Mouse (Mus musculus) myocyte (in vitro differentiated cells): ENCODE data around the gene Ccr6. TPM values are rescaled to one million over a fixed set of nuclear protein-coding genes. Genes with fewer than 3 reads are reported as not detected.

Experiments
- H3K27me3 ChIP-seq: one replicate; pipeline ENCODE4 v1.6.1; 2011; ENCODE audit not compliant: control insufficient read depth, insufficient read depth, insufficient read length
- H3K36me3 ChIP-seq: one replicate; pipeline ENCODE4 v1.6.1; 2011; ENCODE audit not compliant: control insufficient read depth, insufficient read depth
- H3K4me2 ChIP-seq: one replicate; pipeline ENCODE4 v1.6.1; 2011; ENCODE audit warnings: low read depth, control low read depth
- H3K4me3 ChIP-seq: one replicate; pipeline ENCODE4 v1.5.1; 2011; ENCODE audit warnings: mild to moderate bottlenecking, control low read depth, moderate library complexity
- H3K79me2 ChIP-seq: one replicate; pipeline ENCODE4 v1.6.1; 2011; ENCODE audit not compliant: control insufficient read depth, insufficient read depth
- H3ac ChIP-seq: one replicate; pipeline ENCODE4 v1.6.1; 2011; ENCODE audit not compliant: control insufficient read depth, insufficient read length
- CEBPB ChIP-seq: IDR thresholded peaks from 2 replicates; pipeline ENCODE4 v1.6.1; 2011; ENCODE audit warnings: mild to moderate bottlenecking, moderate library complexity; ENCODE audit not compliant: poor library complexity, insufficient read depth, severe bottlenecking
- E2F4 ChIP-seq: IDR thresholded peaks from one replicate; pipeline ENCODE4 v1.6.1; 2011; ENCODE audit warnings: mild to moderate bottlenecking, control low read depth, moderate library complexity; ENCODE audit not compliant: insufficient read depth
- MAX ChIP-seq: IDR thresholded peaks from one replicate; pipeline ENCODE4 v1.6.1; 2011; ENCODE audit warnings: low read depth, mild to moderate bottlenecking, control low read depth
- MYOD1 ChIP-seq, 3 experiments: IDR thresholded peaks; one replicate each; pipeline ENCODE4 v1.6.1; 2011; ENCODE audit warnings: control low read depth in 2 of 3, low read depth in 2 of 3, mild to moderate bottlenecking in 2 of 3, moderate library complexity in 1 of 3; ENCODE audit not compliant: insufficient read length in 2 of 3, control insufficient read depth in 1 of 3
- MYOG ChIP-seq, 3 experiments: IDR thresholded peaks; one replicate each; pipeline ENCODE4 v1.6.1; 2011; ENCODE audit warnings: control low read depth in 2 of 3, low read depth in 2 of 3, mild to moderate bottlenecking in 2 of 3; ENCODE audit not compliant: insufficient read length in 2 of 3, control insufficient read depth in 1 of 3, insufficient read depth in 1 of 3
- POLR2A ChIP-seq: IDR thresholded peaks from one replicate; pipeline ENCODE4 v1.6.1; 2011; ENCODE audit warnings: low read depth, mild to moderate bottlenecking, control low read depth, moderate library complexity; ENCODE audit not compliant: insufficient read length
- POLR2AphosphoS2 ChIP-seq: IDR thresholded peaks from one replicate; pipeline ENCODE4 v1.6.1; 2011; ENCODE audit warnings: low read depth, control low read depth; ENCODE audit not compliant: insufficient read length
- REST ChIP-seq: IDR thresholded peaks from one replicate; pipeline ENCODE4 v1.6.1; 2011; ENCODE audit warnings: mild to moderate bottlenecking, control low read depth, moderate library complexity; ENCODE audit not compliant: insufficient read depth, insufficient read length
- SRF ChIP-seq: IDR thresholded peaks from one replicate; pipeline ENCODE4 v1.6.1; 2011; ENCODE audit warnings: low read depth; ENCODE audit not compliant: control insufficient read depth, insufficient read length
- TCF12 ChIP-seq: IDR thresholded peaks from one replicate; pipeline ENCODE4 v1.6.1; 2011; ENCODE audit warnings: mild to moderate bottlenecking, control low read depth; ENCODE audit not compliant: poor library complexity, insufficient read depth, severe bottlenecking
- TCF3 ChIP-seq: IDR thresholded peaks from one replicate; pipeline ENCODE4 v1.6.1; 2011; ENCODE audit warnings: low read depth, control low read depth; ENCODE audit not compliant: insufficient read length
- USF1 ChIP-seq: IDR thresholded peaks from one replicate; pipeline ENCODE4 v1.6.1; 2011; ENCODE audit warnings: low read depth, mild to moderate bottlenecking, control low read depth, moderate library complexity
- polyA plus RNA-seq: library from polyadenylated mRNA; unstranded; fragments of >200 nt; fragmentation: generic; extraction: Trizol; gene quantifications from one replicate; pipeline ENCODE4 v1.2.1, GENCODE M21; 2012; ENCODE audit warnings: missing spikeins

Ccr6 gene
- polyA plus RNA-seq, 1 experiment = not detected

DNA sequence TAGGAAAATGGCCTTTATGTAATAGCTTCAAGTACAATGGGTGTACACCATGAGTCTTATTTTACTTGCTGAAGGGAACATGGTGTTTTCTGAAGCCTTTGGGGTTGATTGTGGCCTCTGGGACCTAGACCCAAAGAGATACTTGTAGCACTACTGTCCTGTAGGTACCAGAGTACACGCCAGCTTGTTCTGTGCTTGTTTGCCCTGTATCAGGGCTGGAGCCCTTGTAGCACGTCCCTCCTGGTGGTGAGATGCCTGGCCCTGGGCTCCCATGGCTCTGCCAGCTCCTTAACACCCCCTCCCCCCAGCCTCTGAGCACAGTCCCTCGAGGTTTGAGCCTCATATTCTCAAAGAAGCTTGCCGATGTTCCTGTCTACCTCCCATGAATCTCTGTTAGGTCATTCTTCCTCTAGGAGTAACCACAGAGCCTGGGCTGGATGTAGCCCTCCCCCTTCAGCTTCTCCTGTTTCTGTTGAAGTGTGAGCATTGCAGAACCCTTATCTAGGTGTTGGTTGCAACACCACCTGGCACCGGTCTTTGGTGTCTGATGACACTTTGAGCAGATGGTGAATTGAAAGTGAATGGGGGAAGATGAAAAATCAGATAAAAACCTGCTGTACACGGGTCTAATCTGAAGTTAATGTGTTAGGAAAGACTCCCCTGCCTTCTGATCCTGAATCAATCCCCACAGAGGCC lies 36.4 kb downstream of the Ccr6 start:
- TF ChIP-seq MYOD1 (IDR thresholded peaks at IDR 0.05; ENCODE audit: control insufficient read depth in 1 of 3, insufficient read length in 2 of 3, low read depth in 2 of 3) (no peak), E2F4 (no peak), POLR2A (no peak), REST (no peak), TCF3 (no peak), TCF12 (no peak), SRF (no peak), CEBPB (no peak), USF1 (no peak), MYOG (IDR thresholded peaks at IDR 0.05; ENCODE audit: control insufficient read depth in 1 of 3, insufficient read depth in 1 of 3, insufficient read length in 2 of 3, low read depth in 2 of 3) (no peak), MAX (no peak), POLR2AphosphoS2 (no peak)
- H3K4me3 ChIP-seq = no peak overlapping the region
- H3K4me2 ChIP-seq = no peak overlapping the region
- H3K79me2 ChIP-seq = no peaks in the 10 kb centered on the region
- H3K27me3 ChIP-seq = peaks cover 51% of the 10 kb centered on the region
- no peak overlapping the region for H3ac ChIP-seq
- H3K36me3 ChIP-seq = no peaks in the 10 kb centered on the region

DNA sequence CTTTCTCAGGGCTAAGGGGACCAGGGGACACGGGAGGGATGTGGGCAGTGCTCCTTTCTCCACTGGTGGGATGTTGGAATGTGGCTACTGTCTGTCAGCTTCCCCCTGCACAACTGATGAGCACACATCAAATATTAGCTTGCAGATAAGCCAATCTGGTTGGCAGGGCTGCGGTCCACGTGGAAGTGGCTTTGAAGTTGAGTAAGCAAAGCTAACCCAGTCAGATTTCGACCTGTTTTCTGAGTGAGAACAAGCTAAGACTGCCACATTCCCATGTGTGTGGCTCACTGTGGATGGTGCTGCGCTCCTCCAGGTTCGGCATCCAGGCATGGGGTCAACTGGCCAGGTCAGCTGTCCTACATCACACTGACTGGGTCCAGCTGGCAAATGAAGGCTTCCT lies 37.1 kb downstream of the Ccr6 start:
- Histone ChIP-seq H3K4me2 (no peak overlapping the region), H3K27me3 (peaks cover 44% of the 10 kb centered on the region), H3K4me3 (no peak overlapping the region), H3K36me3 (no peaks in the 10 kb centered on the region), H3ac (no peak overlapping the region), H3K79me2 (no peaks in the 10 kb centered on the region)
- TF ChIP-seq REST = no peak

DNA sequence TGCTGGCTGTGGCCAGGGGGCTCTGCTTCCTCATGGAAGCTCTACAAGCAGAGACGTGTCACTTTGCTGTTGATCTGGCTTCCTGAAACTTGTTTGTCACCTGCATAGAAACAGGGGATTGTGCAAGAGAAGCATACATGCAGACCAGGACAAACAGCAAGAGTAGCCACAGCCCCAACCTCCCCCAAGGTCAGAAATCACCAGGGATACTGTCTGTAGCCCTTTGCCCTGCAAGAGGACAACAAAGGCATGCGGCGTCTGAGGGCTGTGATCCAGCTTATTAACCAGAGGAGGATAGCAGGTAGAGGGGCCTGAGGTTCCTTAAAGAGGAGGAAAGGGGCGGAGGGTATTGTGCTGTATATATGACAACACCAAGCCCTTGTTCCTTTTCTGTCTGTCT lies 40.2 kb downstream of the Ccr6 start:
- Histone ChIP-seq H3K79me2 (no peaks in the 10 kb centered on the region), H3K36me3 (no peaks in the 10 kb centered on the region), H3K4me2 (no peak overlapping the region), H3K27me3 (peaks cover 30% of the 10 kb centered on the region), H3ac (no peak overlapping the region), H3K4me3 (no peak overlapping the region)
- TF ChIP-seq POLR2AphosphoS2 = no peak
- TF ChIP-seq TCF3 = no peak
- no peak for TF ChIP-seq E2F4
- TF ChIP-seq MYOD1 (IDR thresholded peaks at IDR 0.05; ENCODE audit: control insufficient read depth in 1 of 3, insufficient read length in 2 of 3, low read depth in 2 of 3) = no peak
- no peak for TF ChIP-seq MAX
- no peak for TF ChIP-seq SRF
- no peak for TF ChIP-seq MYOG (IDR thresholded peaks at IDR 0.05; ENCODE audit: control insufficient read depth in 1 of 3, insufficient read depth in 1 of 3, insufficient read length in 2 of 3, low read depth in 2 of 3)
- no peak for TF ChIP-seq POLR2A
- TF ChIP-seq CEBPB = no peak
- no peak for TF ChIP-seq TCF12
- TF ChIP-seq USF1 = no peak

DNA sequence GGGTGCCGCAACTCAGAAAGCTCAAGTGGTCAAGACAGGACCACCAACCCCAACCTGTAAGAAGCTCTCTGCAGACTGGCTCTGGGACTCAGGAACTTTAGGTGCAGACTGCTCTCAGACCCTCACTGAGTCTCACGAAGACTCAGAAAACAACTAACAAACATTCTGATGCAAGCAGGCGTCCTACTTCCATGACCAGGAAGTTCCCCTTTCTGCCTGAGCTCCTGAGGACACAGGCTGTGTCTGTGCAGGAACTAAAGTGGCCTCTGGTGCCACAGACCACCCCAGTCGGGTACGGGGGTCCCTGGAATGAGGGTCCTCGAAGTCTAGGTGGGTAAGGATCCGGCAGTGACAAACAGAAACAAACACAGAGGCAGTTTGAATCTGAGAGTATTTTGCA lies 40.8 kb downstream of the Ccr6 start:
- TF ChIP-seq POLR2A (no peak), MYOD1 (IDR thresholded peaks at IDR 0.05; ENCODE audit: control insufficient read depth in 1 of 3, insufficient read length in 2 of 3, low read depth in 2 of 3) (no peak), REST (no peak), TCF3 (no peak), USF1 (no peak), TCF12 (no peak), MYOG (IDR thresholded peaks at IDR 0.05; ENCODE audit: control insufficient read depth in 1 of 3, insufficient read depth in 1 of 3, insufficient read length in 2 of 3, low read depth in 2 of 3) (no peak), MAX (no peak), SRF (no peak), E2F4 (no peak), CEBPB (no peak), POLR2AphosphoS2 (no peak)
- H3K4me3 ChIP-seq = no peak overlapping the region
- H3K4me2 ChIP-seq = no peak overlapping the region
- H3K79me2 ChIP-seq = no peaks in the 10 kb centered on the region
- no peak overlapping the region for H3ac ChIP-seq
- H3K27me3 ChIP-seq = peaks cover 25% of the 10 kb centered on the region
- H3K36me3 ChIP-seq = no peaks in the 10 kb centered on the region

DNA sequence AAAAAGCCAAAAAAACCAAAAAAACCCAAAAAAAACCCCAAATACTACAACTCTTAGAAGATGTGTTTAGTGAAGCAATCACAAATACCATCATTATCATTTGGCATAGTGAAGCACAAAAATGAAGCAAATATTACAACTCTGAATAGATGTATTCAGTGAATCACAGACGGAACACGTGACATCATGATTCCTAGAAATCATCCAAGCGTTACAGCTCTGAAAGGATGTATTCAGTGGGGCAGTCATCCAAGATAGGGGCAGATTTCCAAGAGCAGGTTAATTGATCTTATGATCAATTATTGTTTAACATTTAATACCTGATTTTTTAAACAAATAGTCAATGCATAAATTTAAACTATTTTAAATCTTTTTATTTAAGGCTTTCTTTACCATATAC lies 41.4 kb downstream of the Ccr6 start:
- Histone ChIP-seq H3K4me3 (no peak overlapping the region), H3ac (no peak overlapping the region), H3K36me3 (no peaks in the 10 kb centered on the region), H3K79me2 (no peaks in the 10 kb centered on the region), H3K27me3 (peaks cover 24% of the 10 kb centered on the region), H3K4me2 (no peak overlapping the region)
- no peak for TF ChIP-seq E2F4
- peak; percentile 16 for TF ChIP-seq USF1

DNA sequence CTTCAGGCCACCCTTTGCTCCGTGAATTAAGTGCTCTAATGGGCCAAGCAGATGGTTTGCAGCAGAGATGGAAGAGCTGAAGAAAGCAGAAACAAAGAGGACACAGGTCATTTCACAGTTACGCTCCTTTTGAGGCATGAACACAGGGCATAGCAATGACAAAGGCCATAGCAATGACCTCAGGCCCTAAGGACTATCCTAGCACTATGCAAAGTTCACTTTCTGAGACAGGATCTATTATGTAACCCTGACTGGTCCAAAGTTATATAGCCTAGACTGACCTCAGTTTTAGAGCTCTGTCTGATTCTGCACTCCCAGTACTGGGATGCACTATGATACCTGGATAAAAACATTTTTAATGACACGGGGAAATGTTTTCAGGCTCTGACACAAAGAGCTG lies 42.5 kb downstream of the Ccr6 start:
- H3K79me2 ChIP-seq = no peaks in the 10 kb centered on the region
- H3K4me3 ChIP-seq = no peak overlapping the region
- H3K4me2 ChIP-seq = no peak overlapping the region
- H3K36me3 ChIP-seq = no peaks in the 10 kb centered on the region
- TF ChIP-seq MYOD1 (IDR thresholded peaks at IDR 0.05; ENCODE audit: control insufficient read depth in 1 of 3, insufficient read length in 2 of 3, low read depth in 2 of 3) (no peak), MAX (no peak), SRF (no peak)
- H3K27me3 ChIP-seq = peaks cover 15% of the 10 kb centered on the region
- H3ac ChIP-seq = no peak overlapping the region
